Mouse (Mus musculus) T-helper 1 cell (primary cell): ENCODE measurements at regions not wholly inside any gene's neighbourhood (a gene's known extent, or its start where the extent isn't known, plus 50 kb on each side); places are given as distances from the start of the nearest gene placed in this dataset.

Experiments used
- in situ Hi-C: fragments of 300-600 bp; cut with MboI, MseI; formaldehyde crosslinking; loops from one replicate; pipeline ENCODE4 v1.15.1; 2025; ENCODE audit warnings: high pct_unique_total_duplicates

DNA sequence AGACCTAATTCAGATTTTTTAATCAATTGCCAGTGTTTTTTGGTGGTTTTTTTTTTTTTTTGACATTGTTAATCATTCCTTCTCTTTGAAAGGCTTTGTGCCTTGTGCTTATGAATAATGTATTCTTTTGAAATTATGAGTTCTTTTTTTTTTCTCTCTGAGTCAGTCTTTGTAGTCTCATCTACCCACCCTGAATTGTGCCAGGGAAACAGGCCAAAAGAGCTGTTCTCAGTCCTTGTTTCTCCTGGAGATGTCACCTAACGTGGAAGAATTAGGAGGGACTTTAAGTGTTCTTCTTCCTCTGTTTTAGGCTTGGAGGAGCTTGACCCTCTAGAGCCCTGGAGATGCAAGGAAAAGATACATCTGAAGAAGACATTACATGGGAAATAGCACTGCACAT lies 2012.6 kb downstream of the Poteg start:
- in situ Hi-C loops, result no loop called here

DNA sequence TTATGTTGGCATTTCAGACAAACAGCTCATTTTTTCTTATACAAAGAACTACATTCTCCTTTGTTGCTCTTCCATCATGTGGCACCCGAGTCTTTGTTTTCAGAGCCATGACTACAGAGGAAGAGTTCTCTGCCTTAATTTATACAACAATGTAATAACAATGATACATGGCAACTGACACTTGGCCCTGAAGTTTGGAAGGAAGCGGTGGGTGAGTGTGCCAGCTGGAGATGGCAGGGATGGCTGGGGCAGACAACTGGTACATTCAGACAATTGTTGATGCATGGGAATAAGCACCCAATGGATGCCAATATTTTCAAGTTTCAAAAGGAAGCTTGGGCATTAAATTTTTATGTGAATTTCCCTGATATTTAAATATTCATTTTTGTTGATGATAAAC lies 2045.5 kb downstream of the Poteg start:
- in situ Hi-C loops, result loop anchor here (25.0 kb wide), 1 partner anchor 1494 kb away; no protein-coding TSS in a partner anchor

DNA sequence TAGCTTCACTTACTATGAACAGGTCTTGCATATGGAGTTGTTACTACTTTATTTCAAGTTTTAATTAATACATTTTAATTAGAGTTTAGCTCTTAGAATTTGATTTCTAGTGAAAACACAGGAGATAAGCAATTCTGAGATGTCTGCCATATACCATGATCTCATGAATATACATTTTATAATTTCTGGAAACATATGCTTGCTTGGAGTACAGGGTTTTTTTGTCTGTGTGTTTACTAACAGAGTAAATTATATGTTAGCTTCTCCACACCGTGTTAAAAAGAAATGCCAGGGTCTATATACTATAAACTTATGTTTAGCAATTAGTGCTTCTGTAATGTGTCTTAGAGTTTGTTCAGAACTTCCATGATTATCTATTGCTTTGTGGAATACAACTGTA lies 2079.9 kb downstream of the Poteg start:
- in situ Hi-C loops, result no loop called here

DNA sequence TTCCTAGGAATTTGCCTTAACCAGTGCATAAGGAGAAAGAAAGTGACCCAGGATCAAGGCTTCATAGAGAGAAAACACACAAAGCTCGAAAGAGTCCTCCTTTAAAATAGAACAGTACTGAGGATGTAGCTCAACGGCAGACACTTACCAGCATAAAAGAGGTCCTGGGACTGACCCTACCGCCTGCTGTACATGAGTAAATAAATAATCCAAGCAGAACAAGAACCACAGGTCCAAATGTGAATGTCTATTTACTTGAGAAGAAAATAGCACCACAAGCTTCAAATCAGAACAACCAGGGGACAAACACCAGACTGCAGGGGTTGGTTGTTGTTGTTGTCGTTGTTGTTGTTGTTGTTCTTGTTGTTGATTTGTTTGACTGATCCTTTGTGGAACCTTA lies 2084.1 kb downstream of the Poteg start:
- in situ Hi-C loops, result no loop called here

DNA sequence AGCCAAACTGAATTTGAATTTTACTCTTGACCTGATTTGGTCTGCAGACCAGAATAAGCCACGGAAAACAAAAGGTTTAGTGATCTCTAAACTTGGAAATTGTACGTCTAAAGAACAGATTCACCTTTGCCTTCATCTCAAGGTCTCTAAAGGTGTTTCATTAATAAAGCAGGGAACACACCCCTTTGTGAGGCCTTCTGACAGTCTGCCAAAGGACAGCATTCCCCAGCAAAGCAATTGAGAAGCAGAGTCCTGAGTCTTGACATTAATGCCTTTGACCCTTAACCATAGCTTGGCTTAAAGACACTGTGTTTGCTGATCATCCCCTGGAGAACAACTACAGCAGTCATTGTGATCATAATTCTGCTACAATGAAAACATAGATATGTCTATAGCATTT lies 2090.5 kb downstream of the Poteg start:
- in situ Hi-C loops, result no loop called here

DNA sequence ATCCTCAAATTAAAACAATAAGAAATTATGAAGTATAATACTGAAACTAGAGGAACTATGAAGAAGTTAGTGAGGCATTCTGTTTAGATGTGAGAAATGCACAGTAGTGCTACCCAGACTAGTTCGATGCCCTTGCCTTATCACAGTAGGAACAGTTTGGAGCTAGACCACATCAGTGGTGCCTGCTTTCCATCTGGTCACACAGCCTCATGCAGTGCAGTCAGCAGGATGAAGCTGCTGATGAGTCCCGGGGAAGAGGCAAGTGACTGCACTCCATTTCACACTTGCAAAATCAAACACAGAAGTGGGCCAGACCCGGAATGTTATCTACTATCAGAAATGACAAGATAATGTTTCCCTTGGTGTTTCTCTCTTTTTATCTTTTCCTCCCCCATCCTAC lies 2092.4 kb downstream of the Poteg start:
- in situ Hi-C loops, result no loop called here

DNA sequence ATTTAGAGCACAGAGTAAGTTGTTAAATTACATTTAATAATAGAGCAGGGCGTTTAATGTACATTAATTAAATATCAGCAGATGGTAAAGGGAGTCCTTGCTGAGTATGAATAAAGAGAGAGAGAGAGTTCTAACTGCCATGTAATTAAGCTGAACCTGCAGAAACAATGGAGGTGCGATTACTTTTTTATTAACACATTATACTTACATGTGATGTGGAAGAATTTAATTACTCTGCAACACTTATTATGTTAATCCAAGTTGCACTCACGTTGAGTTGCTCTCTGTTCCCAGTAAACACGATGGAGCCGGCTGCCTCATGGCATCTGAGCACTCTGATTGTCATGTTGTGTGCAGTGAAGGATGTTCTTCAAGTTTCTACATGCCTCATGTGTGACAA lies 2096.7 kb downstream of the Poteg start:
- in situ Hi-C loops, result no loop called here

DNA sequence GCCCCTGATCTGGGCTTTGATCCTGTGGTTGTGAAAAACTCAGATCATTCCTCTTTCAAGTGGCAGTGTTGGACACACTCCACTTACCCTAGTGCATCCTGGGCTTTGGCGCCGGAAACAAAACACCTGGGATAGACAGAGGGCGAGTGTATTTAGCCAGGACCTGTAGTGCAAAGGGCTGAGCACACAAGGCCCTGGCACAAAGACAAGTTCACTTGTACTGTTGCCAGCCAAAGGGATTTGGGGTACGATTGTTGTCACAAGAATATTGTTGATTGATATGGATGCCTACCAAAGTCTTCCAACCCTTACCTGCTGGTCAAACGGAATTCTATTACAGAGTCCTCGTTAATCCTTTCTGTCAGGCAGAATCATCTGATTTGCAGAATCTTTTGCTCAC lies 2138.2 kb downstream of the Poteg start:
- in situ Hi-C loops, result no loop called here

DNA sequence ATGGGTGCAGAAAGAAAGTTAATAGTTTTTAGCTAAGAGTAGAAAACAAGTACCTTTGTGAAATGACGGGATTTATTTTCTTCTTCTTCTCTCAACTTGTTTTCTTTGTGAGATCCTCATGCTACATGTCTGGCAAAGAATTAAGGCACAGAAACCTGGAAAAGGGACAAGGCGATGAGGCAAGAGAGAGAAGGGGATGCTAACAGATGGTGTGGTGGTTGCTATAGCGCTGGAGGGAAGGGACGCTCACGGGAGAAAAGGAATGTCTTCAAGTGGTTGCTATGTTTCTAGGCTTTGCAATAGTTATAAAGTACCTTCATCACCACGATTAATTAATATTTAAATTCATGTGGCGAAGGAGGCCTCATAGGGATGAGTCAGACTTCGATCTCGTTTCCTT lies 2146.7 kb downstream of the Poteg start:
- in situ Hi-C loops, result no loop called here

DNA sequence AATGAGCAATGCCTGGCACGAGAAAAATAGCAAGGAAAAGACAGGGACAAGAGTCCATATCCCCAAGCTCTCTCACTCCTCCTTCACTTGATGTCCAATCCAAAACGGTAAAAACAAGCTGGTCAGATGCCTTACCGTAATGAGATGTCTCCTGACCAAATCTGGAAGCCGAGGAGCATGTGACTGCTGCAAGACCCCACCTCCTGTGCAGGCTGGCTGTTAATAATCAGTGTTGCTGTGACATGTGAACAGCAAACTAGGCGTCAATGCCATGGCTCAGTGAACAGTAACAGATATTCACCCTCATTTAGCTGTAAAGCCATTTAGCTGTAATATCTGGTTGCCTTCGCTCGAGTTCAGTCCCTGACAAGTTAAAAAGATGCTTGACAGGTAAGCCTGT lies 2166.6 kb downstream of the Poteg start:
- in situ Hi-C loops, result no loop called here

DNA sequence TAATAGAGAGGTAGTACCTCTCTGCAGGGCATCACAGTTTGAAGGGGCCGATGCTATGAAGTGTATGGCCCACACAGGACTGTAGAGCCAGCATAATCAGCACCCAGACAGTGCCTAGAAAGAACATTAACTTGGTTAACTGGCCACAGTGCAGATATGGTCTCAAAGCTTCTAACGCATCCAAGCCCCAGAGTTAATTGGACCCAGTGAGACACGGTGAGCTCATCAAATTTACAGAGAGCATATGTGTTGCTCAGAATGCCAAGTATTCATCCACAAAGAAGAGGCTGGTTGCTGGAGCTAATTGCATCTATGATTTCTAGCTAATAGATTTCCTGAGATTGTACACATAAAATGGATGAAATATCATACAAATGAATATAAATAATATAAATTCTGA lies 2214.1 kb downstream of the Poteg start:
- in situ Hi-C loops, result no loop called here

DNA sequence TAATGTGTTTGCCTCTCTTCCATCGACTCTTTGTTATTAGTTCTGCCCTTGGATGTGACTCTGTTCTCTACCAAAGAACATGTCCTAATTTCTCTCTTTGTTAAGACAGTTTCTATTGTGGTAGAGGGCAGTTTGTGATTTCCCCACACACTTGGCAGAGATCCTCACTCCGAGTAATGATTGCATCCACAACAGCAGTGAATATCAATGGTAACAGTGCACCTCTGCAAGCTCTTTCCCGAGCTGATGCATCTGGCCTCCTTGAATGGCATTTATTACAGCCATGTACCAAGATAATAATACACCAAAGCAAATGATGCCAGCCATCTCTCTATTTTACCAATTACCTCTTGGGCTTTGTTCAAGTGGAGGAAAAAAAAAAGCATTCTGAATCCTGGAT lies 2228.4 kb downstream of the Poteg start:
- in situ Hi-C loops, result no loop called here

DNA sequence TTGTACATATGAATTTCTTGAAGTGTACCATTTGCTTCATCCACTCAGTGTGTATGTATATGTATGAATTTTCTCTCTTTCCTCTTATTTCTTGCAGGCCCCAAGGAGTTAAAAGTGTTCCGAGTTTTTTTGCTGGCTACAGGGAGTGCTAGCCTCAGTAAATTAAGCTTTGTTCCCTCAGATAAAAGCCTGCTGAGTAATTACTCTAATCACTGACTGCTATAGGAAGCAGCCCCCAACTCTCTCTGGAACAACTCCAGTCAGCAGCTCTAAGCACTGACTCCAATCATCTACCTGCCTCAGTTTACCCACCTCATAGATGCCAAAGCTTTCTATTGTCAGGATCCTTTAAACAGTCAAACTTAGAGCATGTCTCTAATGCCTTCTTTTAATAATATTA lies 2235.9 kb downstream of the Poteg start:
- in situ Hi-C loops, result no loop called here

DNA sequence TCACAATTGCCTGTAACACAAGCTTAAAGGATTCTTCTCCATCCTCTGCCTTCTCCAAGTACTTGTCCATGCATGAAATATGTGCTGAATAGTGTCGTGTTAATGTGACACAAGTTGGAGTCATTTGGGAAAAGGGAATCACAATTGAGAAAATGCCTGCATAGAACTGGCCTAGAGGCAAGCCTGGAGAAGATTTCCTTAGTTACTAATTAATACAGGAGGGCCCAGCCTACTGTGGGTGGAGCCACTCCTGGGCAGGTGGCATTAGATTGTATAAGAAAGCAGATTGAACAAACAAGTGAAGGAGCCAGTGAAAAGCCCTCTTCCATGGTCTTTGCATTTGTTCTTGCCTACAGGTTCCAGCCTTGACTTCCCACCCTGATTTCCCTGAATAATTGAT lies 2239.1 kb downstream of the Poteg start:
- in situ Hi-C loops, result no loop called here

DNA sequence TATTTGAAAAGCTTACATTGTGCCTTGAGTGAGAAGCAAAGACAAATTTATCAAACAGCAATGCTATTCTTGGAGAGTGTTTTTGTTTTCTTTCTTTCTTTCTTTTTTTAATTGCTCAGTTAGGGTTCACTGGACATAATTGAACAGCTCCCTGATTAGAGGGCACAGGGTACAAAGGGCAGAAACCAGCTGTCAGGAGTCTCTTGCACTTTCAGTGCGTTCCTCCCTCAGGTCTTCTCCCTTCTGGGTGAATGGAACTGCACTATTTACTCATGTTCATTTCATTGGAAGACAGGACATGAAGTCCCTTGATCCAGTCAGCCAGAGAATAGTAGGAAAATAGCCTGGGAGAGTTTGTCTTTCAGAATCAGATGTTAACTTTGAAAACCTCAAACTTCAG lies 2248.2 kb downstream of the Poteg start:
- in situ Hi-C loops, result no loop called here
